Mouse (Mus musculus) forebrain, postnatal 0 days (tissue): ENCODE measurements at regions not wholly inside any gene's neighbourhood (a gene's known extent, or its start where the extent isn't known, plus 50 kb on each side); places are given as distances from the start of the nearest gene placed in this dataset.

ENCODE experiments used
- ATAC-seq: fragments of 200-750 bp; cut with Nextera tagmentation; 2 replicates; pipeline ENCODE4 v1.8.0; 2017; ENCODE audit warnings: mild to moderate bottlenecking, moderate library complexity
- DNase-seq: peaks from one replicate; pipeline ENCODE4 v3.0.0-alpha.2; 2015
- H3K27ac ChIP-seq: fragments of 300-500 bp; sonication (generic); 2 replicates; pipeline ENCODE4 v1.5.1; 2014; ENCODE audit warnings: low read depth, mild to moderate bottlenecking, antibody characterized with exemption, low read length, moderate library complexity, mixed read lengths
- H3K27me3 ChIP-seq: fragments of 300-500 bp; sonication (generic); 2 replicates; pipeline ENCODE4 v1.6.1; 2014; ENCODE audit warnings: mild to moderate bottlenecking, low read length, mixed read lengths; ENCODE audit not compliant: insufficient read depth
- H3K36me3 ChIP-seq: fragments of 300-500 bp; sonication (generic); 2 replicates; pipeline ENCODE4 v1.6.1; 2014; ENCODE audit warnings: mild to moderate bottlenecking, moderate library complexity; ENCODE audit not compliant: insufficient read depth
- H3K4me1 ChIP-seq: fragments of 300-500 bp; sonication (generic); 2 replicates; pipeline ENCODE4 v1.6.1; 2014; ENCODE audit warnings: antibody characterized with exemption; ENCODE audit not compliant: insufficient read depth
- H3K4me2 ChIP-seq: fragments of 300-500 bp; sonication (generic); 2 replicates; pipeline ENCODE4 v1.6.1; 2014; ENCODE audit warnings: low read depth, mild to moderate bottlenecking, moderate library complexity
- H3K4me3 ChIP-seq: fragments of 300-500 bp; sonication (generic); 2 replicates; pipeline ENCODE4 v1.5.1; 2014; ENCODE audit warnings: low read depth, low read length, mixed read lengths
- H3K9ac ChIP-seq: fragments of 300-500 bp; sonication (generic); 2 replicates; pipeline ENCODE4 v1.6.1; 2014; ENCODE audit warnings: mild to moderate bottlenecking
- H3K9me3 ChIP-seq: fragments of 300-500 bp; sonication (generic); 2 replicates; pipeline ENCODE4 v1.6.1; 2016; ENCODE audit warnings: low read length
- CTCF ChIP-seq: sonication (generic); IDR thresholded peaks from 2 replicates; pipeline ENCODE4 v1.5.1; 2016; ENCODE audit warnings: antibody characterized with exemption, control low read depth, low read depth
- WGBS: fragments of 180-500 bp; shearing (Covaris S2); extraction: QIAGEN DNeasy Blood & Tissue Kit; methylation state at CpG from one replicate; pipeline ENCODE4 v1.1.7; 2014; 5-methylcytosine and 5-hydroxymethylcytosine counted together

GRCm38 (mm10) chr12:46992343-46992742 lies 173.6 kb upstream of the Nova1 start:
- H3K9ac ChIP-seq: no peak overlapping the region
- 92% methylated on average over 1 of the region's 1 CpGs for WGBS
- H3K36me3 ChIP-seq: no peaks in the 10 kb centered on the region
- TF ChIP-seq CTCF: no peak
- H3K4me1 ChIP-seq: no peaks in the 10 kb centered on the region
- H3K4me2 ChIP-seq: no peak overlapping the region
- no peak for DNase-seq
- H3K27ac ChIP-seq: no peak overlapping the region
- ATAC-seq: no peak
- no peaks in the 10 kb centered on the region for H3K27me3 ChIP-seq
- no peaks in the 10 kb centered on the region for H3K9me3 ChIP-seq
- H3K4me3 ChIP-seq: no peak overlapping the region

- Histone ChIP-seq H3K4me1 (no peaks in the 10 kb centered on the region), H3K9ac (no peak overlapping the region), H3K27me3 (no peaks in the 10 kb centered on the region), H3K4me3 (no peak overlapping the region), H3K4me2 (no peak overlapping the region), H3K9me3 (no peaks in the 10 kb centered on the region), H3K27ac (no peak overlapping the region), H3K36me3 (no peaks in the 10 kb centered on the region)
- DNase-seq: no peak
- ATAC-seq: no peak
- 86% methylated on average over 2 of the region's 2 CpGs for WGBS
- TF ChIP-seq CTCF: no peak
These were observed 170.2 kb upstream of the Nova1 start for GRCm38 (mm10) chr12:46988972-46989371.

- Histone ChIP-seq H3K9me3 (no peaks in the 10 kb centered on the region), H3K4me1 (no peaks in the 10 kb centered on the region), H3K4me3 (no peak overlapping the region), H3K4me2 (no peak overlapping the region), H3K27me3 (no peaks in the 10 kb centered on the region), H3K9ac (no peak overlapping the region), H3K27ac (no peak overlapping the region), H3K36me3 (no peaks in the 10 kb centered on the region)
- no peak for TF ChIP-seq CTCF
- ATAC-seq (no peak; the same call in 1 of the 2 replicates), DNase-seq (no peak)
- WGBS: 59% methylated on average over 3 of the region's 3 CpGs
These were observed 131.6 kb upstream of the Nova1 start for GRCm38 (mm10) chr12:46950223-46950779.

GRCm38 (mm10) chr12:46945707-46946106 lies 127.0 kb upstream of the Nova1 start:
- H3K4me3 ChIP-seq: no peak overlapping the region
- no peaks in the 10 kb centered on the region for H3K4me1 ChIP-seq
- DNase-seq: no peak
- no peak overlapping the region for H3K27ac ChIP-seq
- H3K9ac ChIP-seq: no peak overlapping the region
- TF ChIP-seq CTCF: no peak
- ATAC-seq: no peak
- H3K9me3 ChIP-seq: no peaks in the 10 kb centered on the region
- H3K27me3 ChIP-seq: no peaks in the 10 kb centered on the region
- H3K36me3 ChIP-seq: no peaks in the 10 kb centered on the region
- H3K4me2 ChIP-seq: no peak overlapping the region

GRCm38 (mm10) chr12:46931086-46931485 lies 112.4 kb upstream of the Nova1 start:
- Histone ChIP-seq H3K36me3 (no peaks in the 10 kb centered on the region), H3K9me3 (no peaks in the 10 kb centered on the region), H3K9ac (no peak overlapping the region), H3K4me3 (no peak overlapping the region), H3K4me2 (no peak overlapping the region), H3K27me3 (no peaks in the 10 kb centered on the region), H3K27ac (no peak overlapping the region), H3K4me1 (no peaks in the 10 kb centered on the region)
- TF ChIP-seq CTCF: no peak
- ATAC-seq (no peak), DNase-seq (no peak)

- 63% methylated on average over 4 of the region's 4 CpGs for WGBS
These were observed 98.6 kb upstream of the Nova1 start for GRCm38 (mm10) chr12:46917286-46917685.

GRCm38 (mm10) chr12:46878164-46878563 lies 59.4 kb upstream of the Nova1 start:
- Histone ChIP-seq H3K36me3 (no peaks in the 10 kb centered on the region), H3K4me3 (no peak overlapping the region), H3K9me3 (no peaks in the 10 kb centered on the region), H3K27me3 (no peaks in the 10 kb centered on the region), H3K4me2 (no peak overlapping the region), H3K9ac (no peak overlapping the region), H3K4me1 (no peaks in the 10 kb centered on the region), H3K27ac (no peak overlapping the region)
- ATAC-seq (no peak), DNase-seq (no peak)
- 95% methylated on average over 3 of the region's 3 CpGs for WGBS
- no peak for TF ChIP-seq CTCF

More at GRCm38 (mm10) chr12:46917286-46917685, 98.6 kb upstream of the Nova1 start:
- no peaks in the 10 kb centered on the region for H3K27me3 ChIP-seq
- H3K36me3 ChIP-seq: no peaks in the 10 kb centered on the region
- no peak for DNase-seq
- H3K9ac ChIP-seq: no peak overlapping the region
- no peak for ATAC-seq
- no peak overlapping the region for H3K27ac ChIP-seq
- H3K4me2 ChIP-seq: no peak overlapping the region
- no peak overlapping the region for H3K4me3 ChIP-seq
- H3K9me3 ChIP-seq: no peaks in the 10 kb centered on the region
- no peaks in the 10 kb centered on the region for H3K4me1 ChIP-seq
- TF ChIP-seq CTCF: no peak
